Mouse (Mus musculus) brain, embryonic 14.5 days (tissue): Measurements from ENCODE around the gene Ankrd27.

Experiments
- CTCF ChIP-seq: fragments of 200-500 bp; IDR thresholded peaks from 2 replicates; pipeline ENCODE4 v1.5.1; 2012; ENCODE audit warnings: inconsistent platforms, mild to moderate bottlenecking, moderate library complexity, borderline replicate concordance; ENCODE audit not compliant: insufficient read depth, insufficient read length; ENCODE audit errors: extremely low read depth
- POLR2A ChIP-seq: fragments of 200-500 bp; IDR thresholded peaks from 2 replicates; pipeline ENCODE4 v1.6.1; 2012; ENCODE audit warnings: mild to moderate bottlenecking, inconsistent platforms, borderline replicate concordance; ENCODE audit not compliant: poor library complexity, insufficient read depth, insufficient read length, severe bottlenecking; ENCODE audit errors: extremely low read depth

DNA sequence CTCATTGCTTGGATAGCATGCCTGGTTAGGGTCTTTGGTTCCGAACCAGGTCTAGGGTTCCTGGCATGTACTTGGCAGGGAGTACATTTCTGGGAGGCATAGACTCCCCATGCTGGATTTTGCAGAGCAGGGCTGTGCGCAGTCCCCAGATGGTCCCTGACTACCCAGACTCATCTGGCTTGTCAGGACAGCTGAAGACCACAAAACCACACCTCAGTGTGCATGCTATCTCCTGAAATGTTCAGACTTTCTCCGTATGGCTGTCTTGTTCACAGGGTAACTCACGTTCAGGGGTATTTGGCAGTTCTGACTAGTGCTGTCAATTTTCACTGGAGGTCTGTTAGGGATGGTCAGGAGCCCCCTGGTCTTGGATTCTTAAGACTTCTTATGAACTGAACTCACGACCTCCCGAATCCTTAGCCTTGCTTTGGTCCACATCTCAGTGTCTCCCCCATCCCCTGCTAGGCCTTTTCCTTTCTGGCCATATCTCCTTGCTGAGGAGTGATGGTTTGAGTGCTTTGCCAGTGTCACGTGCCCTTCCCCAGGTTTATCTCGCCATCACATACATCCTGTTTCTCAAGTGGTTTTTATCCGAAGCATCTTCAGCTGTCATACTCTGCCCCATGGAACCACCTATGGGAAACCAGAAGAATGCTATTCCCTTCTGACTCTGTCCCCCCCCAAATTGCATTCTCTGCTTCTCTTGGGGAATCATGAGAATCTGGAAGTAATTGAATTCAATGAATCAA is 2.8 kb downstream of the Ankrd27 start:
- TF ChIP-seq POLR2A (no peak), CTCF (no peak)
